Mouse (Mus musculus): ENCODE results near the gene Tmem30a.

Gene Tmem30a

GRCm38 (mm10) chr9:79792841-79793835 is at the start of gene Tmem30a:
TSS of gene Tmem30a (minus strand) at chr9:79793507.
- DNase-seq: peak; percentile 95

GRCm38 (mm10) chr9:79842615-79843014 is 49.3 kb upstream of the Tmem30a start:
- DNase-seq: no peak

- no peak for DNase-seq
Measured at GRCm38 (mm10) chr9:79842028-79842427, 48.7 kb upstream of the Tmem30a start.

GRCm38 (mm10) chr9:79831294-79831693 is 38.0 kb upstream of the Tmem30a start:
- DNase-seq: no peak

GRCm38 (mm10) chr9:79830874-79831273 is 37.6 kb upstream of the Tmem30a start:
- DNase-seq: no peak

GRCm38 (mm10) chr9:79829842-79830800 is 36.8 kb upstream of the Tmem30a start:
- no peak for DNase-seq

- DNase-seq: no peak
Measured at GRCm38 (mm10) chr9:79827072-79827471, 33.8 kb upstream of the Tmem30a start.

- no peak for DNase-seq
Measured at GRCm38 (mm10) chr9:79825526-79825925, 32.2 kb upstream of the Tmem30a start.

GRCm38 (mm10) chr9:79823856-79824255 is 30.5 kb upstream of the Tmem30a start:
- no peak for DNase-seq

- no peak for DNase-seq
Measured at GRCm38 (mm10) chr9:79823438-79823837, 30.1 kb upstream of the Tmem30a start.

GRCm38 (mm10) chr9:79816464-79816863 is 23.2 kb upstream of the Tmem30a start:
- DNase-seq: no peak

- no peak for DNase-seq
Measured at GRCm38 (mm10) chr9:79816013-79816412, 22.7 kb upstream of the Tmem30a start.

GRCm38 (mm10) chr9:79814592-79814991 is 21.3 kb upstream of the Tmem30a start:
- DNase-seq: no peak

- DNase-seq: no peak
Measured at GRCm38 (mm10) chr9:79810969-79811902, 17.9 kb upstream of the Tmem30a start.

- DNase-seq: no peak
Measured at GRCm38 (mm10) chr9:79810534-79810933, 17.2 kb upstream of the Tmem30a start.

GRCm38 (mm10) chr9:79809411-79809810 is 16.1 kb upstream of the Tmem30a start:
- no peak for DNase-seq

- no peak for DNase-seq
Measured at GRCm38 (mm10) chr9:79807178-79807577, 13.9 kb upstream of the Tmem30a start.

GRCm38 (mm10) chr9:79806317-79807075 is 13.2 kb upstream of the Tmem30a start:
- DNase-seq: no peak

GRCm38 (mm10) chr9:79805426-79805825 is 12.1 kb upstream of the Tmem30a start:
- no peak for DNase-seq

GRCm38 (mm10) chr9:79796461-79797135 is 3.3 kb upstream of the Tmem30a start:
- DNase-seq: no peak

GRCm38 (mm10) chr9:79795076-79795475 is 1.8 kb upstream of the Tmem30a start:
- DNase-seq: no peak

Data from kidney, postnatal 10 days (tissue).